Mouse (Mus musculus) granulocyte monocyte progenitor cell, adult 5-6 weeks (primary cell): Measurements from ENCODE around the gene Nmrk1. TPM values are rescaled to one million over a fixed set of nuclear protein-coding genes. Genes with fewer than 3 reads are reported as not detected.
"Not testable (repeated sequence)": the region's sequence is repeated elsewhere in the genome, so short reads cannot be mapped to it uniquely, and the experiment has no call there.

Experiments
- ATAC-seq: replicated peaks from 2 replicates; pipeline ENCODE4 v1.8.0; 2016; ENCODE audit warnings: mild to moderate bottlenecking, moderate TSS enrichment, inconsistent platforms; ENCODE audit not compliant: poor library complexity, severe bottlenecking
- total RNA-seq, 2 experiments: library from RNA; stranded (forward) in 1 of 2; stranded (reverse) in 1 of 2; fragments of 200-712, 200-1000 nt in 1 of 2; fragments of >200 nt in 1 of 2; fragmentation: Nextera tagmentation in 1 of 2; gene quantifications; 2 replicates each; pipeline ENCODE4 v1.2.3; 2014 to 2017

The Nmrk1 gene
- total RNA-seq (2014; fragmentation: Nextera tagmentation) (6.6 and 14.9 TPM in 2 replicates), total RNA-seq (2017) (2.0 and 15.9 TPM in 2 replicates)

DNA sequence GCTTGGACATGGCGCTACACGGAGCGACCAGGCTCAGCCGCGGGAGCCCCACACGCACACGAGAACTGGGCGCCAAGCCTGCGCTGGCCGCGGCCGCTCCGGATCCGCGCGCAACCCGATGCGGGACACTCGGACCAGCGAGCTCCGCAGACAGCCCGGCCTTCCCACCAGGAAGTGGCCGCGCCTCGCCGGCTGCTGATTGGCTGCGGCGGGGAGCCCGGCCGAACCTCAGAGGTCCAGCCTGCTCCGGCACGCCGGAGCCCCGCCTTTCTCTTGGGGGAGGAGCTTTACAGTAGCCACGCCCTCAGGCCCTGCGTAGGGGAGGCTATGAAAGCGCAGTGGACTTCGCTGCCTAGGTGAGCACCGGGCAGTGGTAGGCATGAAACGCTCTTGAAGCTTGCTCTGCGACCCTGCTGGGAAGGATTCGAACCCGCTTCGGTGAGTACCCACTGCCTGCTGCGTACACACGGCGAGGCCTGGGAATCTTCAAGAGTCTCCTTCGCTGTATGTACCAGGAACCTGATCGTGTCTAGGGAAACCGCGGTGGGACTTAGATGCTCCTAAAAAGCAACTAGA lies at the start of gene Nmrk1, which contains the start of gene Ostf1:
Gene Nmrk1 (plus strand): TSS at position 307 of the 576 bp plus-strand sequence.
Gene Ostf1 (minus strand): TSS at position 180 of the 576 bp plus-strand sequence.
- peak; percentile 86 for ATAC-seq

- ATAC-seq, result no peak
Observed at GRCm38 (mm10) chr19:18582226-18582625, 49.5 kb upstream of the Nmrk1 start.

- ATAC-seq, result peak; percentile 73
Observed at GRCm38 (mm10) chr19:18582887-18583286, 48.9 kb upstream of the Nmrk1 start.

DNA sequence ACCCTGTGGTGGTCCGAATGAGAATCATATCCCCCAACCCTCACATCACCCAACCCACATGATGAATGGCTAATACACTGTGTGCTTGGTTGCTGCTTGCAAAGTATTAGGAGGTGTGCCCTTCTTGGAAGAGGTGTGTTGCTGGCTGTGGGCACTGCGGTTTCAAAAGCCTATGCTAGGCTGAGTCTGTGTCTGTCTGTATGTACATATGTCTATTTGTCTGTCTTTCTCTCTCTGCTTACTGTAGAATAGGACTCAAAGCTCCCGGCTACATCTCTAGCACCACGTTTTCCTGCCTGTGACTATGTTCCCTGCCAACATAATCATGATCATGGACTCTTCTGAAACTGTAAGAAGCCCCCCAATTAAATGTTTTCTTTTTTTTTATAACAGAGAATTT lies 48.0 kb upstream of the Nmrk1 start:
- ATAC-seq, result no peak

- ATAC-seq, result no peak
Observed at GRCm38 (mm10) chr19:18584621-18585020, 47.1 kb upstream of the Nmrk1 start.

DNA sequence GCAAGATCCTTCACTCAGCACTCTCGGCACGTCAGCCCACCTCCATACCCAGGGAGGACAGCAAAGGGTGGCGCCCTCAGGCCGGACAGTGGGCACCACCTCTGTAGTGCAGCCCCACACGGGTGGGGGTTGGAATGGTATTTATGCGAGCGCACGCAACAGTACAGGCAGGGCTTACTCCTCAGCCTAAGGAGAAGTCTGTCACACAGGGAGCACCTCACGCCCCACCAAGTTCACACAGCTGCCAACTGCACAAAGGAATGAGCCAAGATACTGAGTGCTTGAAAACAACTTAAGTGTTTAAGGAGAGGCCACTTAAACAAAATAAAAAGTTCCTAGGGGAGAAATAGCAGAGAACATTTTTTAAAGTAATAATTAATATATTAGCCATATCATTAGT lies 44.6 kb upstream of the Nmrk1 start:
- no peak for ATAC-seq

DNA sequence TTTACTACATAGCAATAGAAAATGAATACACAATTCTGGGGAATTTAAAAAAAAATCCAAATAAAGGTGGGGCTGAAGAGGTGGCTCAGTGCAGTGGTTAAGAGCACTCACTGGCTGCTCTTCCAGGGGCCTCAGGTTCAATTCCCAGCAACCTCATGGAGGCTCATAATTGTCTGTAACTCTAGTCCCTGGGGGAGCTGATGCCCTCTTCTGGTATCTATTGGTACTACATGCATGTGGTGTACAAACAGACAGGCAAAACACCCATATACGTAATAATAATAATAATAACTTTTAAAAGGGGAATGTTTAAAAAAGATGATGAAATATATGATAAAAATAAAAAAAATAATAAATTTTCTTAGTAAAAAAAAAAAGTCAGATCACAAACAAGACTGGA lies 43.5 kb upstream of the Nmrk1 start:
- ATAC-seq, result no peak

DNA sequence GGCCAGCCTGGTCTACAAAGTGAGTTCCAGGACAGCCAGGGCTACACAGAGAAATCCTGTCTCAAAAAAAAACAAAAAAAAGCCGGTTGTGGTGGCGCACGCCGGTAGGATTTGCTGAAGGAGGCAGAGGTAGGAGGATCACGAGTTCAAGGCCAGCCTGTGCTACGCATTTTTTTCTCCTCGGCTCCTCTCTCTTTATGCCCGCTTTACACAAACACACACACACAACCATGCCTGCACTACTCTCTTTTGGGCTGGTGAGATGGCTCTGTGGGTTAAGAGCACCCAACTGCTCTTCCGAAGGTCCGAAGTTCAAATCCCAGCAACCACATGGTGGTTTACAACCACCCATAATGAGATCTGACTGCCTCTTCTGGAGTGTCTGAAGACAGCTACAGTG lies 42.9 kb upstream of the Nmrk1 start:
- not testable (repeated sequence) for ATAC-seq

DNA sequence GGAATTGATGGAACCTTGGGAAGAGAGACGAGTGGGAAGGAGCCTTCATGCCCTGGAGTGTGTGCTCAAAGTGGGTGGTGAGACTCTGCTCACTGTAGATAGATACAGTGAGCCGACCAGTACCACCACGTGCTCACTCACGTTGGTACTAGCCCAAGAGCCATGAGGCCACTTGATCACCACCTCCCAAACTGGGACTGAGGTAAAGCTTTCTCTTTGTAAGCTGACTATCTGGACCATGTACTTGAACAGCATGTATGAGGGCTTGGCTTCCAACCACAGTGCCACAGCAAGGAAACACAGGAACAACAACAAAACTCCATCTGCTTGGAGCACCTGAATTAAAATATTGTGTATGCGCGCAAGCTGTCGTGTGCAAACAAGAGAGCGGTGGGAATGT lies 42.5 kb upstream of the Nmrk1 start:
- no peak for ATAC-seq

DNA sequence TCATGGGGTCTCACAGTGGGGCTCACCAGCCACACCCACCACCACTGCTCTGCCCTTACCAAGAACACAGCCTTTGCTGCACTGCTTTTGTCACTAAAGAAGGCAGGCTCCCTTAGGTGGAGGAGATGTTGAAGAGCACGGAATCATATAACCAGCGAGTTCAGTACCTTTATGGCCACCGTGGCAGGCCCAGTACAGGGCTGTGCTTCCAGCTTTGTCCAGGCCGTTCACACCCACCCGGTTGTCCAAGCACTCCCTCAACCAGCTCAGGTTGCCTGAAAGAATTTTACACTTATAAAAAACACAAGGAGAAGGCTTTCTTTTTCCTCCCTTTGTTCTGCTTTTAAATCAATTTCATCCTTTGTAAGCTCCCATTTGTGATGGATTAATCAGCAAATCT lies 41.5 kb upstream of the Nmrk1 start:
- ATAC-seq, result no peak

DNA sequence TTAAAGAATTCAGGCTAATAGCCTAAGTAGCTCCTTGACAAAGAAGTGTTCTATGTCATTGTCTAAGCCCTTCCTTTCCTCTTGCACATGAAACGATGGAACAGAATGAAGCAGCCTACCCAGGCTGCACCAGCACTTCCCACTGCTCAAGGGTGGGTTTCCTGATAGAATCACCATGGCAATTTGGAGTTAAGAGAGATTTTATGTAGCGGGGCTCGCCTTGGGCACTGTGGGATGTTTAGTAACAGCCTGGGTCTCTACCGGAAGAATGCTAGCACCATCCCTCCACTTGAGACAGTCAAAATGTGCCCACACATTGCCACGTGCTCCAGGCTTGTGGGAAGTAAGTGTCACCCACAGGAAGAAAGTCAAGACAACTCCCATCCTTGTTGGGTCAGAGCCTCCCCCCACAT lies 40.8 kb upstream of the Nmrk1 start:
- ATAC-seq, result peak; percentile 85

DNA sequence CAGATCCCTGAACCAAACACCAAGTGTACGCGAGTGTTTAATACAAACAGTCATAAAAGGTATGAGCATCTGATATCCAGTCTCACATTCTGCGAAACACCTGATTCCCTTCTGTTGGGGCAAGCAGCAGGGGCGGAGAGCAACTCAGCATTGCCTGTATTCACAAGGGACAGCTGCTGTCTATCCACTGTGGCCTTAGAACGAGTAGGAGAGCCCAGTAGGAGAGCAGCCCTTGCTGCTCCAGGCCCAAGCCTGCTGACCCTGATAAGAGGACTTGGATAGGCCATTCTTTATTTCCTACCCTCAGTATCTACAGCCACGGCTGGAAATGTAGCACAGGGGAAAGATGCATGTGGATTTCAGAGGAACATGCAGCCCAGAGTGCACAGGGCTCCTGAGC lies 38.8 kb upstream of the Nmrk1 start:
- ATAC-seq, result no peak

- no peak for ATAC-seq
Observed at GRCm38 (mm10) chr19:18593722-18594121, 38.0 kb upstream of the Nmrk1 start.

DNA sequence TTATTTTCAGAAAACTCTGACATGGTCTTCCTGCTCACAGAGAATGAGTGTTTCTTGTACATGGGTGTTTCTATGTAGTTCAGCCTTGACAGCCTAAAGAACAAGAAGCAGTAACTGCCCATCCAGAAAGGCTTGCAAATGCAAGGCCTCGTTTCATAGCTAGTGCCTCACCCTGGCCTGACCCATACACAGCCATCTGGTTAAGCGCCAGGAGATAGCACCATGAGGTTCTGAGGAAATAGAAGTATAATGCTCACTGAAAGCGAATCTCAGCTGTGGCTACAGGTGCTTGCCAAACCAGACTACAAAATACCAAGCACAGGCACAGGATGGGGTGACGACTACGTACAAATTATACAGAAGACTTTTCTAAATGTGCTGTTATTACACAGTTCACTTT lies 34.9 kb upstream of the Nmrk1 start:
- ATAC-seq, result no peak

- ATAC-seq, result no peak
Observed at GRCm38 (mm10) chr19:18597772-18598171, 34.0 kb upstream of the Nmrk1 start.

GRCm38 (mm10) chr19:18598265-18598926 lies 33.4 kb upstream of the Nmrk1 start:
- ATAC-seq, result no peak

GRCm38 (mm10) chr19:18599051-18599450 lies 32.7 kb upstream of the Nmrk1 start:
- no peak for ATAC-seq

GRCm38 (mm10) chr19:18599650-18600049 lies 32.1 kb upstream of the Nmrk1 start:
- ATAC-seq, result no peak

GRCm38 (mm10) chr19:18600611-18601010 lies 31.1 kb upstream of the Nmrk1 start:
- no peak for ATAC-seq

DNA sequence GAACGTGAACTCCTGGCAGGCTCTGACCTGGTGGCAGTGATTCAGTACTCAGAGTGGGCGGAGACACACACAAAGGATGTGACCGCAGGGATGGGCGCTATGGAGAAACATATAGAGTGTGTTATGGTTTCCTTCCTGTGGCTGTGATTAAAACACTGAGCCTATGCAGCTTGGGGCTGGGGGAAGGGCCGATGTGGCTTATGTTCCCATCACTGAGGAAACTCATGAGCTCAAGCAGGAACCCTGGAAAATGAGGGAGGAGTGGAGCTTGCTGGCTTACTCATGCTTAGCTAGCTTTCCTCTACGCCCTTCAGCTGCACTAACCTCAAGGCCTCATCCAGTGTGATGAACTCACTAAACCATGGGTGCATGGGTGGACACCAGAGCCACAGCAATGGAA lies 28.7 kb upstream of the Nmrk1 start:
- peak; percentile 79 for ATAC-seq

GRCm38 (mm10) chr19:18607907-18608306 lies 23.8 kb upstream of the Nmrk1 start:
- no peak for ATAC-seq

GRCm38 (mm10) chr19:18608975-18609374 lies 22.8 kb upstream of the Nmrk1 start:
- ATAC-seq, result no peak
